Mouse (Mus musculus): ENCODE data around the gene Trove2. TPM values are rescaled to one million over a fixed set of nuclear protein-coding genes. Genes with fewer than 3 reads are reported as not detected.

The Trove2 gene
- 24.2 and 28.7 TPM in 2 replicates for polyA plus RNA-seq (2016; fragmentation: Nextera tagmentation; extraction: Ambion mirVana)

DNA sequence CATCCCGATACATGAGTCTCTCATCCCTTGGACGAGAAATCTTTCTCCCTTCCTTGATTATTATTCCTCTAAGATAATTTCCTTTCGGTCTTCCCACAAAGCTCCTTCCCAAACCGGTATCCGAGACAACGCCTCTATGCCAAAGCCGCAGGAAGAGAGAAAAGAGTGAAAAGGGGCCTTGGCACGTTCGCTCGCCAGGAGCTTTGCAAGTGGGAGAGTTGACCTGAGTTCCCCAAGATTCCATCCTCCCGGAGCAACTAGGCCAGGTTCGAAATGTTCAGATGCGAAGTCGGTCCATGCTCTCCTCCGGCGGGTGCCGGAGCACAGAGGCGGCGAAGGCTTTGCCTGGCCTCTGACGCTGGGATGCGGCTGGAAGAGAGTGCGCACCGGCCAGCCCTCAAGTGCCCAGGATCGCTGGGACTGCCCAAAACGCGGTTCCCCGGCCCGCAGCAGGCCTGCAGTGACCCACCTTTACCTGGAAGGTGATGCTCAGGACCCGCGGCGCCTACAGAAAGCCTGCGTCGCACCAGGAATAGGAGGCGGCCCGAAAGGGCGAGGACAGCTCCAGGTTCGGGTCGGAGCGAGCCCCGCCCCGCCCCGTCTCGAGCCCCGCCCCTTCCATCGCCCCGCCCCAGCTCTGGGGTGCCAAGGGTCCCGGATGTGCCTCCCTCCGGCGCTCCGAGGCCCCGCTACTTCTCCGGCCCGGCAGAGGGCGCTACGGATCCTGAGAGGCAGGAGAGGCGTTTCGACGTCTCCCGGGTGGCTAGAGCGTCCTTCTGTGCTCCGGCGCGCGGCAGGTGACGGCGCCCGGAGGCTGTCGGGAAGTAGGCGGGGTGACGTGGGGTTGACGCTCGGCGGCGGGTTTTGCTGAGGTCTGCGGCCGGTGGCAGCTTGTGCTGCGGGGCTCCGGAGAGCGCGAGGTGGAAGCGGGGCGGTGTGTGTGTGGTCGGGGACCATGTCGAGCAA is at the start of gene Trove2, which contains the start of gene Uchl5:
TSS of gene Trove2 (minus strand) at position 623 of the 966 bp plus-strand sequence.
TSS of gene Uchl5 (plus strand) at position 827 of the 966 bp plus-strand sequence.
- ATAC-seq (ENCODE audit: insufficient number of reproducible peaks, insufficient read depth, low FRiP score, low TSS enrichment, low read depth): peak; percentile 96
- peak within 1 kb of the TSS; percentile 83 for H3K4me3 ChIP-seq (replicated peaks)
- H3K4me2 ChIP-seq: peak within 1 kb of the TSS; percentile 85
- peaks cover 5% of the 10 kb centered on the region; the same call in 1 of the 2 replicates for H3K36me3 ChIP-seq
- no peaks in the 10 kb centered on the region for H3K27me3 ChIP-seq
- H3K9me3 ChIP-seq: no peaks in the 10 kb centered on the region
- peaks cover 15% of the 10 kb centered on the region for H3K4me1 ChIP-seq (replicated peaks)
- under 1% methylated on average over 84 of the region's 84 CpGs for WGBS
- peak within 1 kb of the TSS; percentile 83 for H3K9ac ChIP-seq (replicated peaks)
- H3K27ac ChIP-seq: peak within 1 kb of the TSS; percentile 69

DNA sequence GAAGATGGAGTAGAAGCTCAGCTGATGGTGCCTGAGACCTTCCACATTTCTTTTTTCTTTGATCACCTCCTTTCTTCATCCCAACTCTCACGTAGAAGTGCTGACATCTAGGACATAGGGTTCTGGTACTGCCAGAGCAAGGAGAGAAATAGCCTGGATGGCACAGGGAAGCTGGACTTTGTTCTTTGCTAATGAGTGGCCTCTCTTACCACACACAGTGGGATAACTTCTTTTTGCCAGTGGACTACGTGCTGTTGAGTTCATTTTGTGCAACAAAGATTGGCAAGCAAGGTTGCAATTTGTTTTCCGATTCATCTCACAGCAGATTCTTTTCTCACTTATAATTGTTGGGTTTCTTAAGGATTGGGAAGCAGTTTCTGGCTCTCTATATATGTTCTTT is 45.8 kb upstream of the Trove2 start:
- H3K4me3 ChIP-seq (replicated peaks): no peak overlapping the region
- H3K27me3 ChIP-seq: no peaks in the 10 kb centered on the region
- peaks cover 7% of the 10 kb centered on the region; the same call in 1 of the 2 replicates for H3K4me1 ChIP-seq (replicated peaks)
- H3K36me3 ChIP-seq: no peaks in the 10 kb centered on the region
- H3K27ac ChIP-seq: no peak overlapping the region
- ATAC-seq (ENCODE audit: insufficient number of reproducible peaks, insufficient read depth, low FRiP score, low TSS enrichment, low read depth): no peak
- H3K9ac ChIP-seq (replicated peaks): no peak overlapping the region
- no peak overlapping the region for H3K4me2 ChIP-seq
- H3K9me3 ChIP-seq: no peaks in the 10 kb centered on the region
- WGBS: 95% methylated on average over 3 of the region's 3 CpGs

DNA sequence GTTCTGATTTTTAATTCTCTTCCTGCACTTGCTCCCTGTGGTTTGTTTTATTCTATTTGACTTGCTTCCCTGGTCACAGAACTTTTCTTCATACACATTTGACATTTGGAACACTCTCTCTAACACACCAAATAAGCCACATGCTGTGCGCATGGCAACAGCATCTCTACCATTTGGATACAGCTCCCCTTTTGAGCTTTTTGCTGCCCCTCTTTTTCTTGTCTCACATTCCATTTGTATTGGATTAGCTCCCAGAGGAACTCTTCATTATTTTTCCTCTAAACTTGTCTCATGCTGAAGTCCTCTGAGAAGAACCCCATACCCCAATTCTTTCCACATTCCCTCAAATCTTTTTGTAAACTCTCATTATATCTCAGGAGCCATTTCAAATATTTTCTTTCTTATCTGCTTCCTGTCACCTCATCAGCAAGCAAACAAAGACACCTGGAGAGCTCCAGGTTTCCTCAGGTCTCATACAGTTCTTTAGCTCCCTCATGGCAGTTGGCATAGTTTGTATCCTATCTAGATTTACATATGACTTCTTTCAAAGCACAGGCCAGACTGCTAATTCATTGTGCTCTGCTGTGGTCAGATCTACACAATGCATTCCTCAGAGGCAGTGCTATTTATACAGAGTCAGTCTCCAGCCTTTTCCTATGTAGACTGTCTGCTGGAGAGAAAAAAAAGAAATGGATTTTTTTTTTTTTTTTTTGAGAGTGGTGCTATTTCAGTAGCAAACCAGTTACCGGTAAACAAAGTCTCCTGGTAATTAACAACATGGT is 43.4 kb upstream of the Trove2 start:
- H3K9ac ChIP-seq (replicated peaks): no peak overlapping the region
- no peaks in the 10 kb centered on the region for H3K9me3 ChIP-seq
- ATAC-seq (ENCODE audit: insufficient number of reproducible peaks, insufficient read depth, low FRiP score, low TSS enrichment, low read depth): no peak; the same call in 1 of the 2 replicates
- H3K27ac ChIP-seq: no peak overlapping the region
- no peaks in the 10 kb centered on the region for H3K4me1 ChIP-seq (replicated peaks)
- WGBS: 85% methylated on average over 2 of the region's 2 CpGs
- H3K4me2 ChIP-seq: no peak overlapping the region
- no peaks in the 10 kb centered on the region for H3K27me3 ChIP-seq
- H3K36me3 ChIP-seq: no peaks in the 10 kb centered on the region
- no peak overlapping the region for H3K4me3 ChIP-seq (replicated peaks)

DNA sequence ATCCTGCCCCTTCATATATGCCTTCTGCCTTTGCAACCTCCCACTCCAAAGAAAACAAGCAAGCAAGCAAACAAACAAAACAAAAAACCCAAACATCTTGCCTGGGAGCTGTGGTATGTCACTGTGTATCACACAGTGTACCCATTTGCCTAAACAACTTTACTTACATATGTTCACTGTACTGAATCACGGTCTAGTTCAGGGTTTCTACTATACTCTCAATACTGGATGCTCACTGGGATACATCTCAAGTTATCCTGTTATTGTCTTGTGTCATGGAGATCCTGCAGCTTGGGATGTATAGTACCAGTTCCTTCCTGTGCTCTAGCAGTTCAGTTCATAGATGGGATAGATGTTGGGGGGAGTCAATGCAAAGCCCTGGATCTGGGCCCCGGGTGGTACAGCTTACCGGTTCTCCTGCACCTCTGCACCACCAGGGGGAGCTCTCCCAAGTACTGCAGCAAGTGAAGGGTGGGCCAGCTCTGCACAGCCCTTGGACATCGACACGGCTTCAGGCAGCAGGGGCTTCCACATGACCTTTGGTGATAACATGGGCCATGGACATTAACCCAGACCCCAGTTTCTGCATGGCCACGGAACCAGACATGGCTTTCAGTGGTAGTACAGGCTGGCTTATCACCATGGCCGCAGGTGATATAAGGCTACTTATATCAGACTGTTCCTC is 37.0 kb upstream of the Trove2 start:
- Histone ChIP-seq H3K36me3 (0 out of 2 replicates have a peak, but pooled peaks cover 2% of the 10 kb centered on the region), H3K9me3 (no peaks in the 10 kb centered on the region), H3K27me3 (no peaks in the 10 kb centered on the region), H3K27ac (no peak overlapping the region), H3K4me1 (replicated peaks) (no peaks in the 10 kb centered on the region), H3K9ac (replicated peaks) (no peak overlapping the region), H3K4me3 (replicated peaks) (no peak overlapping the region), H3K4me2 (no peak overlapping the region)
- 47% methylated on average over 7 of the region's 7 CpGs for WGBS
- ATAC-seq (ENCODE audit: insufficient number of reproducible peaks, insufficient read depth, low FRiP score, low TSS enrichment, low read depth): peak; percentile 82

DNA sequence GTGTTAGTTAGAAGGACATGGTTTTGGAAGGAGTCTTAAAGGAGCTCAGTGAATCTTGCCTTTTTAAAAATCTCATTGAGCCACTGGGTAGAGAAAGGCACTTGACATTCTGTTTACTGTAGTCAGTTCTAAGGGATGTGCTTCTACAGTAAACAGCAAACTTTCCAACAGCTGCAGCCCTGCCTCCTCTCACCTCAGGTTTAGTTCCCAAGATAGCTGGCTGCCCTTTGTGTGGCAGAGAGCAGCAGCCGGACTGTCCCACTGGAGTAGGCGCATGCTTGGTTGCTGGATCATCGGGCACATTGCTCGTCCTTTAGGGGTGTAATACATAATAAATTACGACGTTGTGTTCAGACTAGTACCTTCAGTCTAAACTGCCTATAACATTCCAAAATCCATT is 32.2 kb upstream of the Trove2 start:
- no peak for ATAC-seq (ENCODE audit: insufficient number of reproducible peaks, insufficient read depth, low FRiP score, low TSS enrichment, low read depth)
- no peaks in the 10 kb centered on the region for H3K27me3 ChIP-seq
- H3K9me3 ChIP-seq: no peaks in the 10 kb centered on the region
- H3K4me1 ChIP-seq (replicated peaks): no peaks in the 10 kb centered on the region
- WGBS: 88% methylated on average over 6 of the region's 6 CpGs
- H3K4me3 ChIP-seq (replicated peaks): no peak overlapping the region
- peaks cover 16% of the 10 kb centered on the region; the same call in 1 of the 2 replicates for H3K36me3 ChIP-seq
- H3K27ac ChIP-seq: no peak overlapping the region
- no peak overlapping the region for H3K9ac ChIP-seq (replicated peaks)
- no peak overlapping the region for H3K4me2 ChIP-seq

DNA sequence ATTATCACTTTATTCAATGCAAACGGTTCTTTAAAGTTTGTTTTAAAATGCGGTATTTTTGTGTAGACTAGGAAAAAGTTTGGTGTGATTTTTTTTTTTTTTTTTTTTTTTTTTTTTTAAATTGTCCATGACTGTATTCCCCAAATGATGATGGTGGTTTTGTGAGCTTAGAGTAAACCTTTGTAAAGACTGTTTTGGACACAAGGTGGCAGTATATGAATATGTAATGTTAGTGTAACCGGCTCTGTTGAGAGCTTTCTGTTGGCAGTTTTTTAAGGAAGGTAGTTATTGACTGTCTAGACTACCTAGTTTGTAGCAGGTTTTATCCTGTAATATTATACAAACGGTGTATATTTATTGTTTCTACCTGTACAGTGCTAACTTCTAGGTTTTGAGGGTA is 26.7 kb upstream of the Trove2 start:
- 47% methylated on average over 4 of the region's 4 CpGs for WGBS
- Histone ChIP-seq H3K4me3 (replicated peaks) (no peak overlapping the region), H3K27me3 (no peaks in the 10 kb centered on the region), H3K36me3 (peaks cover 21% of the 10 kb centered on the region; the same call in 1 of the 2 replicates), H3K4me1 (replicated peaks) (no peaks in the 10 kb centered on the region), H3K4me2 (no peak overlapping the region), H3K9me3 (no peaks in the 10 kb centered on the region), H3K9ac (replicated peaks) (no peak overlapping the region), H3K27ac (no peak overlapping the region)
- ATAC-seq (ENCODE audit: insufficient number of reproducible peaks, insufficient read depth, low FRiP score, low TSS enrichment, low read depth): peak; percentile 63; the same call in 1 of the 2 replicates

DNA sequence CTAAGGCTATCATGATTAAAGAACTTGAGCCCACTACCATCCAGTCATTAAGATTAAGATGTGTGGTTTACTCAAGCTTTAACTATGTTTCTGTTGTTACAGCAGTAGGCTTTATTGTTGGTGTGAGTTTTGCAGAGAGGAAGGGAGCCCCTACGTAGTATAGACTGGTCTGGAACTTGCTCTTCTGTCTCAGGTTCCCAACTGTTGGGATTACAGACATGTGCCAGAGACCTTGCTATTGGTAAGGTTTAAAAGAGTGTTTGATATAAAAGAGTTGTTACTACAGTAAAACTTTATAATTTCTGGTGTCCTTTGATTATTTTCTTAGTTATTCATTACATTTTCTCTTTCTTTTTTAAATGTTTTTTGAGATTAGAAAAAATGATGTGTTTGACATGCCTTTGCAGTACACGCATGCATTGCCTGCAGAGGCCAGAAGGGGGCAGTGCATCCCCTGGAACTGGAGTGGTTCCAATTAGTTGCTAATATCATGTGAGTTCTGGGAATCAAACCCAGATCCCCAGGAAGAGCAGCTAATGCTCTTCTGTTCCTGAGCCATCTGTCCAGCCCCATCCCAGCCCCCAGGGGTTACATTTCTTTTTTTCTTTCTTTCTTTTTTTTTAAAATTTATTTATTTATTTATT is 11.8 kb upstream of the Trove2 start:
- Histone ChIP-seq H3K27ac (no peak overlapping the region), H3K4me3 (replicated peaks) (no peak overlapping the region), H3K27me3 (no peaks in the 10 kb centered on the region), H3K4me2 (no peak overlapping the region), H3K36me3 (peaks cover 13% of the 10 kb centered on the region; the same call in 1 of the 2 replicates), H3K4me1 (replicated peaks) (no peaks in the 10 kb centered on the region), H3K9ac (replicated peaks) (no peak overlapping the region), H3K9me3 (no peaks in the 10 kb centered on the region)
- 77% methylated on average over 2 of the region's 2 CpGs for WGBS
- ATAC-seq (ENCODE audit: insufficient number of reproducible peaks, insufficient read depth, low FRiP score, low TSS enrichment, low read depth): no peak

DNA sequence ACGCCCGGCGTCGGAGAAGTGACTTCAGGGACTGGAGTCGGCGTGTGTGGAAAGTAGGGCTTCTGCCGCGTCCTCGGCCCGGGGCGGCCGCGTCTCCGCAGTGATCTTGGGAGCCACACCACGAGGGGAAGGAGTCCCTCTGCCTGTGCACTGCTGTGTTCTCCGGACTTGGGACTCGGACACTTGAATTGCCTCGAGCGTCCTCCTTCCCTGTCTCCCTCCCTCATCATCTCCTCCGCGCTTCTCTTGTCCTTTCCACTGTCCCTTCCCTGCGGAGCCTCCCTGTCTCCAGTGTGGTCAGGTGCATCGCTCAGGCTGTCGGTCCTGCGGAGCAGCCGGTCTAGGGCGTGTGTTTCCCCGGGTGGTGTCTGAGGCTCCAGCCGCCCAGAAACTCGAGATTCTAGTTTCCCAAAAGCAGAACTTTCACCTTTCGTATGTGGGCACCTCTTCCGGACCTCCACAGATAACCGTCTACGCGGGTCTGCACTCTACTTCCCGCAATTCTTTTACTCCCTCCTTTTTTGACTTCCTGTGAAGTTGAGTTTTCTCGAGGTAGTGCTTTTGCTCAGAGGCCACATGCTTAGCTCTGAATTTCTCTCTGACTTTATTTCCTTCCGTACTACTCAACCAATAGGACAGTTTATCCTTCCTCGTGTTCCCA is 820 bp upstream of the Trove2 start:
- Histone ChIP-seq H3K36me3 (peaks cover 5% of the 10 kb centered on the region; the same call in 1 of the 2 replicates), H3K9ac (replicated peaks) (peak overlapping the region; percentile 83), H3K4me3 (replicated peaks) (peak overlapping the region; percentile 83), H3K27ac (peak overlapping the region; percentile 69), H3K27me3 (no peaks in the 10 kb centered on the region), H3K4me2 (peak overlapping the region; percentile 85), H3K4me1 (replicated peaks) (peaks cover 15% of the 10 kb centered on the region), H3K9me3 (no peaks in the 10 kb centered on the region)
- peak; percentile 50 for ATAC-seq (ENCODE audit: insufficient number of reproducible peaks, insufficient read depth, low FRiP score, low TSS enrichment, low read depth)
- 1% methylated on average over 39 of the region's 39 CpGs for WGBS

DNA sequence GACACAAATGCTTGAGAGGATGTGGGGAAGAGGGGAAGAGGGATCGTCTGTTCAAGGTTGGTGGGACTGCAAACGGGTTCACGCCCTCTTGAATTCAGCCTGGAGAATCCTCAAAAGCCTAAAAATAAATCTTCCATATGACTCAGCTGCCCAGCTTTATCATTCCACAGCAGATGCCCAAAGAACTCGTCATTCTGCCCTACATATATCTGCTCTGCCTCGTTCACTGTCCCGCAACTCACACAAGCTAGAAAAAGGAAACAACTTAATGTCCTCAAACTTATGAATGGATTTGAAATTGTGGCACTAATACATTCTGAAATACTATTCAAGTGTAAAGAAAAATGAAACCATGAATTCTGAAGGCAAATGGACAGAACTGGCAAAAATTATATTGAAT is 3.0 kb downstream of the Trove2 start:
- no peak overlapping the region for H3K9ac ChIP-seq (replicated peaks)
- H3K27me3 ChIP-seq: no peaks in the 10 kb centered on the region
- 85% methylated on average over 6 of the region's 6 CpGs for WGBS
- peaks cover 15% of the 10 kb centered on the region for H3K4me1 ChIP-seq (replicated peaks)
- H3K4me2 ChIP-seq: no peak overlapping the region
- H3K9me3 ChIP-seq: no peaks in the 10 kb centered on the region
- H3K4me3 ChIP-seq (replicated peaks): no peak overlapping the region
- no peak overlapping the region for H3K27ac ChIP-seq
- H3K36me3 ChIP-seq: peaks cover 13% of the 10 kb centered on the region; the same call in 1 of the 2 replicates
- ATAC-seq (ENCODE audit: insufficient number of reproducible peaks, insufficient read depth, low FRiP score, low TSS enrichment, low read depth): no peak

DNA sequence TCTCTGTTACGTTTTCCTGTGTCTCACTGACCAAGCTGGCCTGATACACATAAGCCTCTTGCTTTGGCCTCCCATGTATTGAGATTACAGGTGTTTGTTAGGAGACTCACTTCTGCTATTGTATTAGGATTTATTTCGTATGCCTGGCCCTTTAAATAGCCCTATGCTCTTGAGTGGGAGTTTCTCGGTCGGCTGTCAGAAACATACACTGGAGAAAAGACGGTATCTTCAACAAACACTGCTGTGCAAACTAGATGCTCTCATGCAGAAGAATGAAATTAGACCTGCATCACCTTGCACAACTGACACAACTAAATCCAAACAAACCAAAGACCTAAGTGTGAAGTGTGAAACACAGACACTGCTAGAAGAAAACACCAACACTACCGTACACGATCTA is 3.8 kb downstream of the Trove2 start:
- Histone ChIP-seq H3K9ac (replicated peaks) (no peak overlapping the region), H3K27me3 (no peaks in the 10 kb centered on the region), H3K4me2 (no peak overlapping the region), H3K9me3 (no peaks in the 10 kb centered on the region), H3K36me3 (peaks cover 13% of the 10 kb centered on the region; the same call in 1 of the 2 replicates), H3K4me3 (replicated peaks) (no peak overlapping the region), H3K4me1 (replicated peaks) (peaks cover 8% of the 10 kb centered on the region), H3K27ac (no peak overlapping the region)
- WGBS: 87% methylated on average over 7 of the region's 7 CpGs
- no peak for ATAC-seq (ENCODE audit: insufficient number of reproducible peaks, insufficient read depth, low FRiP score, low TSS enrichment, low read depth)

Data from limb, embryonic 12.5 days (tissue).